Mouse (Mus musculus): ENCODE measurements around the gene Gm9112.
"Not testable (repeated sequence)": the region's sequence is repeated elsewhere in the genome, so short reads cannot be mapped to it uniquely, and the experiment has no call there.

Gene Gm9112

GRCm38 (mm10) chrX:102707535-102707934 is at the start of gene Gm9112, which contains the start of gene Dmrtc1b:
TSS of gene Gm9112 (minus strand) at chrX:102707635.
TSS of gene Dmrtc1b (plus strand) at chrX:102707865.
- DNase-seq = not testable (repeated sequence)

GRCm38 (mm10) chrX:102724226-102724625 is 16.8 kb upstream of the Gm9112 start:
- not testable (repeated sequence) for DNase-seq

- DNase-seq = peak; percentile 10
Measured at GRCm38 (mm10) chrX:102700636-102701035, 6.8 kb downstream of the Gm9112 start.

GRCm38 (mm10) chrX:102689252-102689651 is 18.2 kb downstream of the Gm9112 start:
- peak; percentile 14 for DNase-seq

- DNase-seq = not testable (repeated sequence)
Measured at GRCm38 (mm10) chrX:102686872-102687271, 20.6 kb downstream of the Gm9112 start, which contains the start of gene Gm3880. TSS of gene Gm3880 (minus strand) at chrX:102686972.

GRCm38 (mm10) chrX:102684706-102685105 is 22.7 kb downstream of the Gm9112 start:
- not testable (repeated sequence) for DNase-seq

GRCm38 (mm10) chrX:102666641-102667040 is 40.8 kb downstream of the Gm9112 start:
- no peak for DNase-seq

GRCm38 (mm10) chrX:102660712-102661111 is 46.7 kb downstream of the Gm9112 start:
- peak; percentile 33 for DNase-seq

Measured in lung, postnatal 10 days (tissue).